Comparison of ENCODE assay signal across 24 mouse cellular contexts in genomic region chr6:112461459-112461858, GRCm38 (mm10). TPM values are rescaled to one million over a fixed set of nuclear protein-coding genes. Genes with fewer than 3 reads are reported as not detected.
"Had no signal": no experiment of that assay in that cellular context is flagged by ENCODE, and none has a peak within 500 bp of the region (broad histone marks: within the 10 kb centered on the region; RNA-seq: fewer than 3 reads in every experiment).

No protein-coding gene starts in this region.

- H3K27ac ChIP-seq: lung, embryonic 15.5 days; macrophage; midbrain, embryonic 13.5 days; midbrain, embryonic 15.5 days; neural tube, embryonic 13.5 days; neural tube, embryonic 15.5 days had no signal

- H3K27me3 ChIP-seq: lung, embryonic 15.5 days; midbrain, embryonic 13.5 days; midbrain, embryonic 15.5 days; neural tube, embryonic 13.5 days; neural tube, embryonic 15.5 days had no signal

- ATAC-seq: lung, postnatal 0 days; midbrain, embryonic 13.5 days; midbrain, embryonic 15.5 days had no signal

- H3K36me3 ChIP-seq: lung, embryonic 15.5 days; midbrain, embryonic 13.5 days; midbrain, embryonic 15.5 days; neural tube, embryonic 13.5 days; neural tube, embryonic 15.5 days had no signal

- H3K4me2 ChIP-seq: lung, embryonic 15.5 days; midbrain, embryonic 11.5 days; midbrain, embryonic 13.5 days; midbrain, embryonic 15.5 days; neural tube, embryonic 13.5 days; neural tube, embryonic 15.5 days had no signal

- DNase-seq: lung, adult 2 months; lung, postnatal 14 days; lung, postnatal 36 days; retina, postnatal 1 day; right cerebral cortex, adult 18-20 months; right cerebral cortex, postnatal 25 days; right cerebral cortex, postnatal 4 days; spleen, adult 18-20 months; thymus, adult 18-20 months; thymus, postnatal 14 days; thymus, postnatal 36 days had no signal

- H3K4me1 ChIP-seq: midbrain, embryonic 13.5 days; midbrain, embryonic 15.5 days; neural tube, embryonic 13.5 days; neural tube, embryonic 15.5 days had no signal

- H3K4me3 ChIP-seq: lung, embryonic 15.5 days; megakaryocyte, embryonic 14.5 days; midbrain, embryonic 13.5 days; midbrain, embryonic 15.5 days; neural tube, embryonic 13.5 days; neural tube, embryonic 15.5 days had no signal

- H3K9ac ChIP-seq: lung, embryonic 15.5 days; midbrain, embryonic 13.5 days; midbrain, embryonic 15.5 days; neural tube, embryonic 13.5 days; neural tube, embryonic 15.5 days had no signal

- H3K9me3 ChIP-seq: lung, embryonic 15.5 days; megakaryocyte, embryonic 14.5 days; midbrain, embryonic 13.5 days; midbrain, embryonic 15.5 days; neural tube, embryonic 13.5 days; neural tube, embryonic 15.5 days had no signal

RNA-seq across cellular contexts. Expression of gene Cav3, which starts 2.2 kb away (rescaled TPM):
- total RNA-seq: megakaryocyte progenitor cell, adult 5-6 weeks; midbrain, postnatal 0 days; monocyte, adult 5-6 weeks had no signal
- polyA plus RNA-seq: macrophage; midbrain, embryonic 13.5 days; midbrain, embryonic 15.5 days; midbrain, postnatal 0 days; stomach, embryonic 14.5 days had no signal

RNA-seq across cellular contexts. Expression of gene Oxtr, which starts 28.3 kb away (rescaled TPM):
- total RNA-seq: monocyte, adult 5-6 weeks had no signal
- polyA plus RNA-seq: macrophage had no signal
